Mouse (Mus musculus): Measurements from ENCODE around the gene Mfsd9.

Gene Mfsd9

GRCm38 (mm10) chr1:40790324-40791141 is at the start of gene Mfsd9:
Mfsd9 (minus strand) TSS chr1:40790687.
- DNase-seq (ENCODE audit: low spot score): peak; percentile 92

GRCm38 (mm10) chr1:40835468-40835867 is 45.0 kb upstream of the Mfsd9 start:
- DNase-seq (ENCODE audit: low spot score): no peak

GRCm38 (mm10) chr1:40830712-40831507 is 40.4 kb upstream of the Mfsd9 start:
- DNase-seq (ENCODE audit: low spot score): no peak

GRCm38 (mm10) chr1:40829213-40829914 is 38.9 kb upstream of the Mfsd9 start:
- DNase-seq (ENCODE audit: low spot score): no peak

GRCm38 (mm10) chr1:40825826-40826225 is 35.3 kb upstream of the Mfsd9 start:
- no peak for DNase-seq (ENCODE audit: low spot score)

- DNase-seq (ENCODE audit: low spot score): no peak
Observed at GRCm38 (mm10) chr1:40824936-40825335, 34.4 kb upstream of the Mfsd9 start.

- no peak for DNase-seq (ENCODE audit: low spot score)
Observed at GRCm38 (mm10) chr1:40824517-40824916, 34.0 kb upstream of the Mfsd9 start.

GRCm38 (mm10) chr1:40815071-40815845 is 24.8 kb upstream of the Mfsd9 start:
- no peak for DNase-seq (ENCODE audit: low spot score)

GRCm38 (mm10) chr1:40808643-40809042 is 18.2 kb upstream of the Mfsd9 start:
- DNase-seq (ENCODE audit: low spot score): no peak

GRCm38 (mm10) chr1:40805891-40806290 is 15.4 kb upstream of the Mfsd9 start:
- no peak for DNase-seq (ENCODE audit: low spot score)

GRCm38 (mm10) chr1:40805351-40805750 is 14.9 kb upstream of the Mfsd9 start, which contains the start of gene Tmem182:
Tmem182 (plus strand) TSS chr1:40805601.
- DNase-seq (ENCODE audit: low spot score): no peak

GRCm38 (mm10) chr1:40804118-40804517 is 13.6 kb upstream of the Mfsd9 start:
- no peak for DNase-seq (ENCODE audit: low spot score)

GRCm38 (mm10) chr1:40802759-40803158 is 12.3 kb upstream of the Mfsd9 start:
- peak; percentile 76 for DNase-seq (ENCODE audit: low spot score)

GRCm38 (mm10) chr1:40800908-40801307 is 10.4 kb upstream of the Mfsd9 start:
- no peak for DNase-seq (ENCODE audit: low spot score)

- no peak for DNase-seq (ENCODE audit: low spot score)
Observed at GRCm38 (mm10) chr1:40799121-40799520, 8.6 kb upstream of the Mfsd9 start.

- DNase-seq (ENCODE audit: low spot score): peak; percentile 79
Observed at GRCm38 (mm10) chr1:40797348-40797747, 6.9 kb upstream of the Mfsd9 start.

GRCm38 (mm10) chr1:40795508-40795907 is 5.0 kb upstream of the Mfsd9 start:
- DNase-seq (ENCODE audit: low spot score): no peak

GRCm38 (mm10) chr1:40789666-40790233 is 737 bp downstream of the Mfsd9 start:
- DNase-seq (ENCODE audit: low spot score): peak; percentile 34

GRCm38 (mm10) chr1:40788956-40789355 is 1.5 kb downstream of the Mfsd9 start:
- DNase-seq (ENCODE audit: low spot score): no peak

- no peak for DNase-seq (ENCODE audit: low spot score)
Observed at GRCm38 (mm10) chr1:40785876-40786445, 4.5 kb downstream of the Mfsd9 start.

GRCm38 (mm10) chr1:40784306-40784705 is 6.2 kb downstream of the Mfsd9 start:
- no peak for DNase-seq (ENCODE audit: low spot score)
